Mouse (Mus musculus): ENCODE results near the gene Nbea. TPM values are rescaled to one million over a fixed set of nuclear protein-coding genes. Genes with fewer than 3 reads are reported as not detected.

Gene Nbea
- polyA plus RNA-seq, 1 experiment from 2014 or later = 54.2 TPM

GRCm38 (mm10) chr3:55780120-55781070 is 403.1 kb downstream of the Nbea start:
- H3K4me2 ChIP-seq (ENCODE audit: low read length) = peak overlapping the region; percentile 67
- H3K27ac ChIP-seq (ENCODE audit: low read depth, low read length) = peak overlapping the region; percentile 94
- H3K4me3 ChIP-seq (ENCODE audit: low read length) = peak overlapping the region; percentile 35
- ATAC-seq = peak; percentile 55
- H3K9me3 ChIP-seq (ENCODE audit: control insufficient read depth, low read length) = no peaks in the 10 kb centered on the region
- 8% methylated on average over 53 of the region's 53 CpGs for WGBS
- no peaks in the 10 kb centered on the region for H3K36me3 ChIP-seq (ENCODE audit: control insufficient read depth, insufficient read depth, low read length)
- H3K4me1 ChIP-seq (ENCODE audit: control insufficient read depth, insufficient read depth, low read depth, low read length) = peaks cover 10% of the 10 kb centered on the region
- peak overlapping the region; percentile 71 for H3K9ac ChIP-seq (ENCODE audit: low read depth, low read length)
- H3K27me3 ChIP-seq (replicated peaks; ENCODE audit: control insufficient read depth, insufficient read depth, low read length) = no peaks in the 10 kb centered on the region

GRCm38 (mm10) chr3:55778764-55779730 is 404.5 kb downstream of the Nbea start:
- Histone ChIP-seq H3K27ac (ENCODE audit: low read depth, low read length) (peak overlapping the region; percentile 75), H3K4me2 (ENCODE audit: low read length) (peak overlapping the region; percentile 30), H3K27me3 (replicated peaks; ENCODE audit: control insufficient read depth, insufficient read depth, low read length) (no peaks in the 10 kb centered on the region), H3K9me3 (ENCODE audit: control insufficient read depth, low read length) (no peaks in the 10 kb centered on the region), H3K4me3 (ENCODE audit: low read length) (no peak overlapping the region), H3K4me1 (ENCODE audit: control insufficient read depth, insufficient read depth, low read depth, low read length) (peaks cover 12% of the 10 kb centered on the region), H3K9ac (ENCODE audit: low read depth, low read length) (peak overlapping the region; percentile 8; the same call in 1 of the 2 replicates), H3K36me3 (ENCODE audit: control insufficient read depth, insufficient read depth, low read length) (no peaks in the 10 kb centered on the region)
- ATAC-seq = no peak
- 38% methylated on average over 8 of the region's 8 CpGs for WGBS

GRCm38 (mm10) chr3:55777501-55777900 is 406.0 kb downstream of the Nbea start:
- no peak overlapping the region for H3K4me3 ChIP-seq (ENCODE audit: low read length)
- H3K27me3 ChIP-seq (replicated peaks; ENCODE audit: control insufficient read depth, insufficient read depth, low read length) = no peaks in the 10 kb centered on the region
- H3K36me3 ChIP-seq (ENCODE audit: control insufficient read depth, insufficient read depth, low read length) = no peaks in the 10 kb centered on the region
- H3K27ac ChIP-seq (ENCODE audit: low read depth, low read length) = peak overlapping the region; percentile 66
- H3K4me1 ChIP-seq (ENCODE audit: control insufficient read depth, insufficient read depth, low read depth, low read length) = peaks cover 15% of the 10 kb centered on the region
- H3K4me2 ChIP-seq (ENCODE audit: low read length) = peak overlapping the region; percentile 8
- ATAC-seq = no peak
- H3K9me3 ChIP-seq (ENCODE audit: control insufficient read depth, low read length) = no peaks in the 10 kb centered on the region
- 46% methylated on average over 4 of the region's 4 CpGs for WGBS
- no peak overlapping the region for H3K9ac ChIP-seq (ENCODE audit: low read depth, low read length)

DNA sequence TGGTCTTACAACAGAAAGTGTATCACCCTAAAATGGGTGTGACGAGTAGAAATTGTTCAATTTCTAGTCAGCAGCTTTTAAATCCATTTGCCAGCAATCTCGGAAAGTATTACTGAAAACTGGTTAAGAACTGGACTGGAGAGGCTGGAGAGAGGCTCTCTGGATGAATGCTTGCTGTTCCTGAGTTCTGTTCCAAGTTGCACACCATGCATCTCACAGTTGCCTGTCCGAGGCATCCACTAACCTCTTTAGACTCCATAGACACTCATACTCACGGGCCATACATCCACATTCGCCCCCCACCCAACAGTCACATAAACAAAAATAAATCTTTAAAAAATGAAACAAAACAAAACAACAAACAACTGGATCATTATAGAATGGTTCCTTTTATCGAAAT is 407.7 kb downstream of the Nbea start:
- Histone ChIP-seq H3K27me3 (replicated peaks; ENCODE audit: control insufficient read depth, insufficient read depth, low read length) (no peaks in the 10 kb centered on the region), H3K4me2 (ENCODE audit: low read length) (no peak overlapping the region), H3K27ac (ENCODE audit: low read depth, low read length) (peak overlapping the region; percentile 44), H3K9me3 (ENCODE audit: control insufficient read depth, low read length) (no peaks in the 10 kb centered on the region), H3K4me1 (ENCODE audit: control insufficient read depth, insufficient read depth, low read depth, low read length) (peaks cover 13% of the 10 kb centered on the region), H3K4me3 (ENCODE audit: low read length) (no peak overlapping the region), H3K9ac (ENCODE audit: low read depth, low read length) (no peak overlapping the region), H3K36me3 (ENCODE audit: control insufficient read depth, insufficient read depth, low read length) (no peaks in the 10 kb centered on the region)
- 69% methylated on average over 6 of the region's 6 CpGs for WGBS
- ATAC-seq = no peak

DNA sequence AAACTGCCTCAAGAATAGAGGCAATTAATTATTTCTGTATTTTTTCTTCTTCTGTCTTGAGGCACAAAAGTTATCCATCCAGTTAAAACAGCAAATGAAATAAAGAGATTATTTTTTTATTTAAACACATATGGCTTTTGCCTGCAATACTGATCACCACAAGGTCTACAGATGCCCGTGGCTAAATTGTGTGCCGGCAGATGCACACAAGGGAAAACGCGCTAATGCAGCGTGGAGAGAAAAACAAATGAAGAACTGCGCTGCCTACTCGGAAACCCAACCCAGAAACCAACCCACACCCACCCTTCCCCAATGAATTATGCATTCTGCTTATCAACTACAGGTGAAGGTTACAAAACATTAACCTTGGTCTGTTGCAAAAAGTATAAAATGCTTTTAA is 408.3 kb downstream of the Nbea start:
- peak; percentile 38; the same call in 1 of the 2 replicates for ATAC-seq

DNA sequence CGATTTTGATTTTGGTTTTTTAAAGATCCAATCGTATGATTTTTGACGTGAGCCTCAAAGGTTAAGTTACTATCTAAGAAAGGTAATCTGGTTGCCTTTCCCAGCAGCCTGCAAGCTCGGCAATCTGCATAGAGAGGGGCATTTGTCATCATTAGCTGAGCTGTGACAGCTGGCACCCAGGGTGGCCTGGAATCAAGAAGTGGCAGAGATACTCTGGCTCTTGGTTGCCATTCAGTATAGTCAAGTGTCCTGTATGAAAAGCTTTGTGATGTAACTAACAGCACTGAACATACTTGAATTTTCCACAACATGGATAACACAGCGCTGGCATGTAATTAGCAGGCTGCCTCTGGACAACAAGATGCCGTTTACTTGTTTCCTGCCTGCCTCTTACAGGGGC is 409.3 kb downstream of the Nbea start:
- no peak overlapping the region for H3K4me2 ChIP-seq (ENCODE audit: low read length)
- H3K9me3 ChIP-seq (ENCODE audit: control insufficient read depth, low read length) = no peaks in the 10 kb centered on the region
- no peaks in the 10 kb centered on the region for H3K36me3 ChIP-seq (ENCODE audit: control insufficient read depth, insufficient read depth, low read length)
- peaks cover 8% of the 10 kb centered on the region for H3K4me1 ChIP-seq (ENCODE audit: control insufficient read depth, insufficient read depth, low read depth, low read length)
- H3K27ac ChIP-seq (ENCODE audit: low read depth, low read length) = peak overlapping the region; percentile 66; the same call in 1 of the 2 replicates
- H3K4me3 ChIP-seq (ENCODE audit: low read length) = no peak overlapping the region
- peak; percentile 72; the same call in 1 of the 2 replicates for ATAC-seq
- WGBS = 32% methylated on average over 6 of the region's 6 CpGs
- H3K9ac ChIP-seq (ENCODE audit: low read depth, low read length) = no peak overlapping the region
- no peaks in the 10 kb centered on the region for H3K27me3 ChIP-seq (replicated peaks; ENCODE audit: control insufficient read depth, insufficient read depth, low read length)

More for the DNA sequence above, 408.3 kb downstream of the Nbea start:
- no peak overlapping the region for H3K4me2 ChIP-seq (ENCODE audit: low read length)
- no peaks in the 10 kb centered on the region for H3K9me3 ChIP-seq (ENCODE audit: control insufficient read depth, low read length)
- 35% methylated on average over 7 of the region's 7 CpGs for WGBS
- H3K9ac ChIP-seq (ENCODE audit: low read depth, low read length) = no peak overlapping the region
- no peak overlapping the region for H3K4me3 ChIP-seq (ENCODE audit: low read length)
- no peaks in the 10 kb centered on the region for H3K27me3 ChIP-seq (replicated peaks; ENCODE audit: control insufficient read depth, insufficient read depth, low read length)
- peak overlapping the region; percentile 30; the same call in 1 of the 2 replicates for H3K27ac ChIP-seq (ENCODE audit: low read depth, low read length)
- H3K36me3 ChIP-seq (ENCODE audit: control insufficient read depth, insufficient read depth, low read length) = no peaks in the 10 kb centered on the region
- peaks cover 9% of the 10 kb centered on the region for H3K4me1 ChIP-seq (ENCODE audit: control insufficient read depth, insufficient read depth, low read depth, low read length)

GRCm38 (mm10) chr3:55769308-55769707 is 414.2 kb downstream of the Nbea start:
- Histone ChIP-seq H3K4me1 (ENCODE audit: control insufficient read depth, insufficient read depth, low read depth, low read length) (peaks cover 6% of the 10 kb centered on the region), H3K36me3 (ENCODE audit: control insufficient read depth, insufficient read depth, low read length) (no peaks in the 10 kb centered on the region), H3K27me3 (replicated peaks; ENCODE audit: control insufficient read depth, insufficient read depth, low read length) (no peaks in the 10 kb centered on the region), H3K9me3 (ENCODE audit: control insufficient read depth, low read length) (no peaks in the 10 kb centered on the region), H3K4me3 (ENCODE audit: low read length) (no peak overlapping the region), H3K27ac (ENCODE audit: low read depth, low read length) (no peak overlapping the region), H3K4me2 (ENCODE audit: low read length) (no peak overlapping the region), H3K9ac (ENCODE audit: low read depth, low read length) (no peak overlapping the region)
- WGBS = 44% methylated on average over 2 of the region's 2 CpGs
- no peak for ATAC-seq

DNA sequence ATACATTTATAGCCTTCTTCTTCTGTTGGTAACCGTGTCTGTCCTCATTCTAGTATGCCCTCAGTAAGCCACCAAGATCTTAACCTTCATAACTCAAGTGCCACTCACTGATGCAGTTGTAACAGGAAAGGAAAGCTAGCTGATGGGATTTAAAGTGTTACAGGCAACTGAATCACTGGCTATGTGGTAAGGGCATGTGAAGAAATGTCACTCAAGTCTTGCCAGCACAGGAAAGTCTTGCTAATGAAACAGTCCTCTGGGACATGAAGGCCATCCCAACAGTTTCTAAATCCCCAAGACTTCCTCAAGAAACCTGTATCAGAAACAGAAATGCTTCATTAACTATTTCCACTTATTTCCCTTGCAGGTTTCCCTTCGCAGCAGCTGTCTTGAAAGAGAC is 414.8 kb downstream of the Nbea start:
- ATAC-seq = no peak

More for the DNA sequence above, 414.8 kb downstream of the Nbea start:
- H3K36me3 ChIP-seq (ENCODE audit: control insufficient read depth, insufficient read depth, low read length) = no peaks in the 10 kb centered on the region
- H3K4me2 ChIP-seq (ENCODE audit: low read length) = no peak overlapping the region
- H3K27ac ChIP-seq (ENCODE audit: low read depth, low read length) = no peak overlapping the region
- no peaks in the 10 kb centered on the region for H3K4me1 ChIP-seq (ENCODE audit: control insufficient read depth, insufficient read depth, low read depth, low read length)
- H3K27me3 ChIP-seq (replicated peaks; ENCODE audit: control insufficient read depth, insufficient read depth, low read length) = no peaks in the 10 kb centered on the region
- H3K4me3 ChIP-seq (ENCODE audit: low read length) = no peak overlapping the region
- WGBS = 82% methylated on average over 2 of the region's 2 CpGs
- no peaks in the 10 kb centered on the region for H3K9me3 ChIP-seq (ENCODE audit: control insufficient read depth, low read length)
- H3K9ac ChIP-seq (ENCODE audit: low read depth, low read length) = no peak overlapping the region

Measured in hindbrain, embryonic 16.5 days (tissue).